Mouse (Mus musculus) kidney, postnatal 10 days (tissue): ENCODE data around the gene Rab3a.

Source experiments
- DNase-seq: peaks from one replicate; pipeline ENCODE4 v3.0.0; 2021; ENCODE audit warnings: mixed read lengths

Gene Rab3a

GRCm38 (mm10) chr8:70776496-70777444 is 22.3 kb downstream of the Rab3a start, which contains the start of gene Pik3r2:
TSS of gene Pik3r2 (minus strand) at chr8:70776713.
- peak; percentile 99 for DNase-seq

DNA sequence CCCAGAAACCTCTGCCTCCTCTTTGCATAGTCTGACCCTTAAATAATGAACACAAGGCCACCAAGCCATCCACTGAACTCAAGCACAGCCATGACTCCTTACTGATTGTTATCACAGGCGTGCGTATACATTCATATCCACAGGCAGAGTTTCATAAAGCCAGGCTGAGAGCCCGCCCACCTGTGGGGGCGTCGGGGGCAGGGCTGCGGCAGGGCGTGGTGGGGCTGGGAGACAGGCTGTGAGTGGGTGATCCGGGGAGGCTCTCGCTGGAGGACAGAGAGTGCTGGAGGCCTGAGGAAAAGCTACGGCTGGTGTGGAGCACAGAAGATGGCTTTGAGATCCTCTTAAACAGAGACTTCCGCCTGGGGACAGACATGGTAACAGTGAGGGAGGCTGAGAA is 25.6 kb downstream of the Rab3a start:
- DNase-seq: no peak

- no peak for DNase-seq
Observed at GRCm38 (mm10) chr8:70786291-70787050, 32.0 kb downstream of the Rab3a start.

GRCm38 (mm10) chr8:70787051-70787445 is 32.6 kb downstream of the Rab3a start:
- no peak for DNase-seq

DNA sequence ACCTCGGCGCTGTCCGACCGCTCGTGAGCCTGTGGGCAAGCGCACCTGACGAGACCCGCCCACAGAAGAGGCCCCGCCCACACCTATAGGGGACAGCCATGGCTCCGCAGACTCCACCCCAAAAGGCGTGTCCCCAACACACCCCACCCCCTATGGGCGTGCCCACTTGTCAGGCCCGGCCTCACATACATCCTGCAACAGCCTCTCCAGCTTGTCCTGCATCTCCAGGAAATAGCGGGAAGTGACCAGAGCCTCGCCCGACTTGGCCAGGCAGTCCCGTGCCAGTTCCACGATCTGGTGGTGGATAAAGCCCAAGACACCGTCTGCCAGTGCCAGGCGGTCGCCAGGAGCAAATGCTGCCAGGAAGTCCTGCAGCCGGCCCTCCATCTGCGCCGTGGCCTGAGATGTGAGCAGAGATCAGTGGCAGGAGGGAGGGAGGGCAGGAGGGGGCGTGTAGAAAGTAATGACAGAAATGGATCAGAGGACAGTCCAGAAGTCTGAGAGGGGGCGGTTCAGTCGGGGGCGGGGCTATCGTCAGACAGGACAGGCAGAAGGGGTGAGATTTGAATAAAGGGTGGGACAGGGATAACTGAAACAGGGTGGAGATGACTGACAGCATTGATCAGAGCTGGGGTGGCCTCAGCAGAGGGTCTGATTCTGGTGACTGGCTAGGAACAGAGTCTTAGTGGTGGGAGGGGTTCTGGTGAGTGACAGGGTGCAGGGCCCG is 33.6 kb downstream of the Rab3a start:
- peak; percentile 73 for DNase-seq

- no peak for DNase-seq
Observed at GRCm38 (mm10) chr8:70789046-70789445, 34.6 kb downstream of the Rab3a start.

DNA sequence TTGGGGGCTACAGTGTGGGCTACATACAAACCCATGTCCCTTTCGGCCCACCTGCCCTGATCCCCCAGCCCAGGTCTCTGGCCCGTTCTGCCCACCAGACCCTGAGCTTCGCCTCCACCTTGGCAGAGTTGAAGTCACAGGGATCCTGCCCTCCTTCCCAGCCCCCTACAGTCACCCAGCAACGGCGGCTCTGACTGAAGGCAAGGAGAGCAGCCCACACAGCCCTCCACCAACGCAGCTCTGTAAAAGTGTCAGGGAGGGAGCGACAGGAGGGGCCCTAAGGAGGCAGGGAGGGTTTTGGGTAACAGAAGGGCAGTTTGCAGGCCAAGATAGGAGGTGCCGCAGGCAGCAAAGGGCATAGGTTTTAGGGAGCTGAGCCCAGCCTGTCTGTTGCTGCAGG is 36.4 kb downstream of the Rab3a start:
- peak; percentile 27 for DNase-seq

GRCm38 (mm10) chr8:70791294-70791701 is 36.8 kb downstream of the Rab3a start:
- peak; percentile 66 for DNase-seq

GRCm38 (mm10) chr8:70791975-70792691 is 37.7 kb downstream of the Rab3a start:
- DNase-seq: peak; percentile 99

- DNase-seq: peak; percentile 91
Observed at GRCm38 (mm10) chr8:70792700-70793099, 38.2 kb downstream of the Rab3a start.

GRCm38 (mm10) chr8:70794215-70794614 is 39.7 kb downstream of the Rab3a start:
- no peak for DNase-seq

DNA sequence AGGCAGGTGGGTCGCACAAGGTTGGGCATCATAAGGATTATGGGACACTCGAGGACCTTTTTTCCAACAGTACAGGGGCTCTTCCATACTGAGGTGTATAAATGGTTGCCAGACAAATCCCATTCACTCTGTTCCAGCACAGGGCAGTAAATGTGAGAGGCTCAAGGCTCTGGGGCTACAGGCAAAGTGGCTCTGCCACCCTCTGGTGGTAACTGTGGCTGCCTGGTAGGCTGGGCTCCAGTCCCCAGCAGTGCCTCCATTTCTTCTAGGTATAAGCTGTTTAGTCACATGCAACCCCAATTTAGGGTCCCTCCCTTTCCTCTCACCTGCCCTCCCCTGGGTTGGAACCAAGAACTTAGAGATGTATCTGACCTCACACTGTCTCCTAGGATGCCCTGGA is 40.9 kb downstream of the Rab3a start:
- DNase-seq: no peak

DNA sequence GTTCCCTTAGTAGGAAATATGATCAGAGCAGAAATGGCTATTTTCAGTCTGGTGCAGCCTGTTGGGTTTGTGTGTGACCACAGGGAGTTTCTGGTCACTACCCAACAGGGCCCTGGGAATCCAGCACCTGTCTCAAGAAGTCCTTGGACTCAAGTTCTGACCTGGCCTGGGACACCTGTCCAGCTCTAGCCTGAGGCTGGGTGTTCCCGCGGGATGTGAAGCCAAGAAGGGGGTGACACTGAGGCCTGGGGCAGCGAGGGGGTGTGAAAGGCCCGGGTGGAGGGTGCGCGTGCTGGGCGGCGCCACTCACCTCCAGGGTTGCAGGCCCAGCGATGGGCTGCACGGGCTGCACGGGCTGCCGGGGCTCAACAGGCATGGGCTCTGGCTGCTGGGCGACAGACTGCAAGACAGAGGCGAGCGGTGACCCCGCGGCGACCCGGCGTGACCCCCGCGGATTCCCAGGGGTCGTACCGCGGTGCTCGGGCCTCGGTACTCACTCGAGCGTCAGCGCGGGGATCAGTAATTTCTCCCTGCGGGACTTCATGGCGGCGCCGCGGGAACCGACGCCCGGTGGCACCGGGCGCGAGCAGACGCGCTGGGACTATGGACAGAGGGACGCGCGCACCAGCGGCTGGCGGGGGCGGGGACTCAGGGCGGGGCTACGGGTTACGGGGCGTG is 42.1 kb downstream of the Rab3a start:
- DNase-seq: no peak

GRCm38 (mm10) chr8:70797081-70798070 is 42.9 kb downstream of the Rab3a start:
- DNase-seq: peak; percentile 94

GRCm38 (mm10) chr8:70798281-70798680 is 43.8 kb downstream of the Rab3a start:
- peak; percentile 32 for DNase-seq

- no peak for DNase-seq
Observed at GRCm38 (mm10) chr8:70800648-70801047, 46.2 kb downstream of the Rab3a start.

DNA sequence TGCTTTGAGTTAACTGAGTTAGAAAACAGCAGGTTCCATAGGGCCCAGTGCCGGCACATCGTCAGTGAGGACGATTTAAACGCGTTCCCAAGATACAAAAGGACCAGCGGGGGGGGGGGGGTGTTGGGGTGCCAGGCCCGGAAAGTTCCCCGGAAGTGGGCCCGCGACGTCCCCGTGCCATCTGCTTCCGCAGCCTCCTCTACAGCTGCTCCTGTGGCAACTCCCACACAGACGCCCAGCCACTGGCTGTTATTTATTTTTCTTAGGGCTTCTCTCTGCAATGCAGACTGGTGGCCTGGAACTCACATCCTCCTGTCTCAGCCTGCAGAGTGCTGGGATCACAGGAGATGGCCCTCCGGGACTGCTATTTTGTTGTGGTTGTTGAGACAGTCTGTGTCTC is 46.7 kb downstream of the Rab3a start:
- no peak for DNase-seq

DNA sequence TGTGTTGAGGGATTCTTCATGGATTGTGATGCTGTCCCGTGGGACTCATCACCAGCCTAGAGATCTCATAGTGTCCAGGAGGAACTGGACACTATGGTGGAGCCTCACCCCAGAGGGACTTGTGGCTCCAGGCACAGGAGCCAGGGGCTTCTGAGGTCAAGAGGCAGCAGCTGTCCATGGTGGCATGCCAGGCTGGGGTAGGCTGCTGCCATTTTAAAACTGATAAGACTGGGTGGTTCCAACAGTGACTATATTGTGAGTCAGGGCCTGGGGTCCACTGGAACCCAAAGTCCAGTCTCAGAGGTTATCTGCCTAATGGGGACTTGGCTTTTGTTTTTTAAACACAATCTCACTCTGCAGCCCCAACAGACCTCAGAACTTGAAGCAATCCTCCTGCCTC is 47.4 kb downstream of the Rab3a start:
- DNase-seq: no peak

DNA sequence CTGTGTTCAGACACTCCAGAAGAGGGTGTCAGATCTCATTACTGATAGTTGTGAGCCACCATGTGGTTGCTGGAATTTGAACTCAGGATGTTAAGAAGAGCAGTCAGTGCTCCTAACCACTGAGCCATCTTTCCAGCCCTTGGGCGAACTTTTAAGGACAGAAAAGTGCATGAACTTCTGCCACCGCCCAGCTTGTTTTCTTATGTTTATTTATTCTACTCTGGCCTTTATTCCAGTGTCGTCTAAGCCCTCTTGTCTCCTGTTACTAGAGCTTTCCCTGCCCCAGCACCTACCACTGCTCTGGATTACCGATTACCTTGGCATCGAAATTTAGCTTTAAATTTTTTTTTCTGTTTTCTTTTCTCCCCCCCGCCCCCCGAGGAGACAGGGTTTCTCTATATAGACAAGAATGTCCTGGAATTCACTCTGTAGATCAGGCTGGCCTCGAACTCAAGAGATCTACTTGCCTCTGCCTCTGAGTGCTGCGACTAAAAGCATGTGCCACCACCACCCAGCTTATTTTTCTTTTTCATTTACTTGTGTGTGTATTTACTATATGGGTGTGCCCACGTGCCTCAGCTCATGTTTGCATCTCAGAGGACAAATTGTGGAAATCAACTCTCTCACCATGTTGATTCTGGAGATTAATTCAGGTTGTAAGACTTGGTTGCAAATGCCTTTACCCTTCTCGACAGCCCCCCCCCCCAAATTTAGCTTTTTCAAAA is 48.5 kb downstream of the Rab3a start:
- DNase-seq: no peak
